Mouse (Mus musculus): ENCODE results near the gene Olfr764-ps1.
"Not testable (repeated sequence)": the region's sequence is repeated elsewhere in the genome, so short reads cannot be mapped to it uniquely, and the experiment has no call there.

Olfr764-ps1 gene

GRCm38 (mm10) chr10:129039796-129040195 is at the start of gene Olfr764-ps1:
TSS of gene Olfr764-ps1 (minus strand) at chr10:129039896.
- in situ Hi-C loops (cut with MseI, MboI), result no loop called here

- in situ Hi-C loops (cut with MseI, MboI), result not testable (repeated sequence)
Measured at GRCm38 (mm10) chr10:129082810-129083209, 43.1 kb upstream of the Olfr764-ps1 start, which contains the start of gene Olfr767. TSS of gene Olfr767 (minus strand) at chr10:129082910.

GRCm38 (mm10) chr10:129068877-129069276 is 29.2 kb upstream of the Olfr764-ps1 start, which contains the start of gene Olfr766-ps1:
TSS of gene Olfr766-ps1 (minus strand) at chr10:129068977.
- in situ Hi-C loops (cut with MseI, MboI), result no loop called here

- in situ Hi-C loops (cut with MseI, MboI), result not testable (repeated sequence)
Measured at GRCm38 (mm10) chr10:129049898-129050297, 10.2 kb upstream of the Olfr764-ps1 start, which contains the start of gene Olfr765. TSS of gene Olfr765 (minus strand) at chr10:129049998.

GRCm38 (mm10) chr10:129028343-129028742 is 11.4 kb downstream of the Olfr764-ps1 start:
- in situ Hi-C loops (cut with MseI, MboI), result no loop called here

- in situ Hi-C loops (cut with MseI, MboI), result no loop called here
Measured at GRCm38 (mm10) chr10:129026018-129026662, 13.6 kb downstream of the Olfr764-ps1 start.

GRCm38 (mm10) chr10:129023319-129023718 is 16.4 kb downstream of the Olfr764-ps1 start:
- in situ Hi-C loops (cut with MseI, MboI), result no loop called here

- in situ Hi-C loops (cut with MseI, MboI), result no loop called here
Measured at GRCm38 (mm10) chr10:129014477-129014876, 25.2 kb downstream of the Olfr764-ps1 start.

GRCm38 (mm10) chr10:129011511-129011910 is 28.2 kb downstream of the Olfr764-ps1 start:
- in situ Hi-C loops (cut with MseI, MboI), result not testable (repeated sequence)

GRCm38 (mm10) chr10:129010288-129010841 is 29.3 kb downstream of the Olfr764-ps1 start, which contains the start of gene Olfr763:
TSS of gene Olfr763 (plus strand) at chr10:129010791.
- in situ Hi-C loops (cut with MseI, MboI), result no loop called here

- in situ Hi-C loops (cut with MseI, MboI), result no loop called here
Measured at GRCm38 (mm10) chr10:129004032-129004920, 35.4 kb downstream of the Olfr764-ps1 start.

- in situ Hi-C loops (cut with MseI, MboI), result no loop called here
Measured at GRCm38 (mm10) chr10:128996523-128997040, 43.1 kb downstream of the Olfr764-ps1 start.

- in situ Hi-C loops (cut with MseI, MboI), result no loop called here
Measured at GRCm38 (mm10) chr10:128995796-128996195, 43.9 kb downstream of the Olfr764-ps1 start.

GRCm38 (mm10) chr10:128990994-128991393 is 48.7 kb downstream of the Olfr764-ps1 start:
- in situ Hi-C loops (cut with MseI, MboI), result no loop called here

- in situ Hi-C loops (cut with MseI, MboI), result not testable (repeated sequence)
Measured at GRCm38 (mm10) chr10:128990129-128990850, 49.4 kb downstream of the Olfr764-ps1 start.

GRCm38 (mm10) chr10:128989131-128989530 is 50.6 kb downstream of the Olfr764-ps1 start, which contains the start of gene Olfr9:
TSS of gene Olfr9 (plus strand) at chr10:128989431.
- in situ Hi-C loops (cut with MseI, MboI), result not testable (repeated sequence)
